Mouse (Mus musculus) kidney, postnatal 0 days (tissue): ENCODE data around the gene Dand5. TPM values are rescaled to one million over a fixed set of nuclear protein-coding genes. Genes with fewer than 3 reads are reported as not detected.
A peak's percentile ranks its signal among the peaks of the same experiment; 100 is the strongest.

Experiments
- ATAC-seq: fragments of 200-750 bp; cut with Nextera tagmentation; replicated peaks from 2 replicates; pipeline ENCODE4 v1.8.0; 2017; ENCODE audit warnings: low read depth, moderate number of reproducible peaks, moderate TSS enrichment, moderate library complexity; ENCODE audit not compliant: low FRiP score
- DNase-seq: peaks from one replicate; pipeline ENCODE4 v3.0.0-alpha.2; 2016; ENCODE audit warnings: low spot score
- H3K27ac ChIP-seq: fragments of 300-500 bp; sonication (generic); 2 replicates; pipeline ENCODE4 v1.5.1; 2014; ENCODE audit warnings: mild to moderate bottlenecking
- H3K27me3 ChIP-seq: fragments of 300-500 bp; sonication (generic); 2 replicates; pipeline ENCODE4 v1.6.1; 2014; ENCODE audit warnings: low read length, mixed read lengths; ENCODE audit not compliant: insufficient read depth
- H3K36me3 ChIP-seq: fragments of 300-500 bp; sonication (generic); 2 replicates; pipeline ENCODE4 v1.6.1; 2014; ENCODE audit warnings: low read length, mixed read lengths; ENCODE audit not compliant: insufficient read depth
- H3K4me1 ChIP-seq: fragments of 300-500 bp; sonication (generic); replicated peaks from 2 replicates; pipeline ENCODE4 v1.6.1; 2014; ENCODE audit warnings: antibody characterized with exemption, low read length, mixed read lengths; ENCODE audit not compliant: insufficient read depth
- H3K4me2 ChIP-seq: fragments of 300-500 bp; sonication (generic); 2 replicates; pipeline ENCODE4 v1.6.1; 2014; ENCODE audit warnings: mild to moderate bottlenecking, low read length, moderate library complexity, mixed read lengths
- H3K4me3 ChIP-seq: fragments of 300-500 bp; sonication (generic); replicated peaks from 2 replicates; pipeline ENCODE4 v1.5.1; 2014; ENCODE audit warnings: low read depth, low read length
- H3K9ac ChIP-seq: fragments of 300-500 bp; sonication (generic); 2 replicates; pipeline ENCODE4 v1.6.1; 2014; ENCODE audit warnings: low read depth, low read length
- H3K9me3 ChIP-seq: fragments of 300-500 bp; sonication (generic); replicated peaks from 2 replicates; pipeline ENCODE4 v1.6.1; 2016; ENCODE audit warnings: low read length, inconsistent platforms, mixed read lengths
- CTCF ChIP-seq: IDR thresholded peaks from 2 replicates; pipeline ENCODE4 v1.5.1; 2016; ENCODE audit warnings: antibody characterized with exemption, low read depth, mild to moderate bottlenecking, moderate library complexity
- WGBS: fragments of 180-500 bp; shearing (Covaris S2); extraction: QIAGEN DNeasy Blood & Tissue Kit; methylation state at CpG from one replicate; pipeline ENCODE4 v1.1.7; 2014; 5-methylcytosine and 5-hydroxymethylcytosine counted together
- polyA plus RNA-seq: library from polyadenylated mRNA; unstranded; fragments of >200 nt; fragmentation: Nextera tagmentation; extraction: Ambion mirVana; gene quantifications from 2 replicates; pipeline ENCODE4 v1.2.1, GENCODE M21; 2015

Gene Dand5
- polyA plus RNA-seq, 1 experiment from 2014 or later, result 7.4 TPM

GRCm38 (mm10) chr8:84846722-84847572, 24.3 kb upstream of the Dand5 start, which contains the start of gene Calr:
Gene Calr (minus strand): TSS chr8:84846934.
- ATAC-seq, result peak; percentile 99
- peaks cover 28% of the 10 kb centered on the region for H3K36me3 ChIP-seq

GRCm38 (mm10) chr8:84846094-84846721, 23.6 kb upstream of the Dand5 start:
- no peak for DNase-seq
- no peak for ATAC-seq
- WGBS, result under 1% methylated on average over 30 of the region's 30 CpGs

More at GRCm38 (mm10) chr8:84846722-84847572, 24.3 kb upstream of the Dand5 start, which contains the start of gene Calr:
- H3K4me1 ChIP-seq, result peaks cover 5% of the 10 kb centered on the region
- H3K27me3 ChIP-seq, result no peaks in the 10 kb centered on the region
- peak within 1 kb of the TSS; percentile 82 for H3K9ac ChIP-seq
- no peaks in the 10 kb centered on the region for H3K9me3 ChIP-seq
- H3K4me3 ChIP-seq, result peak within 1 kb of the TSS; percentile 74
- peak within 1 kb of the TSS; percentile 77 for H3K4me2 ChIP-seq
- peak; percentile 41; the same call in 1 of the 2 replicates for TF ChIP-seq CTCF
- H3K27ac ChIP-seq, result peak within 1 kb of the TSS; percentile 74
- WGBS, result under 1% methylated on average over 53 of the region's 55 CpGs
- DNase-seq, result peak; percentile 100

GRCm38 (mm10) chr8:84845355-84846093, 22.9 kb upstream of the Dand5 start:
- Histone ChIP-seq H3K27me3 (no peaks in the 10 kb centered on the region), H3K9ac (peak overlapping the region; percentile 82), H3K4me1 (peaks cover 5% of the 10 kb centered on the region), H3K27ac (no peak overlapping the region), H3K4me2 (peak overlapping the region; percentile 73), H3K9me3 (no peaks in the 10 kb centered on the region), H3K36me3 (peaks cover 34% of the 10 kb centered on the region), H3K4me3 (peak overlapping the region; percentile 74)
- peak; percentile 71 for TF ChIP-seq CTCF
- no peak for ATAC-seq
- 10% methylated on average over 12 of the region's 12 CpGs for WGBS
- DNase-seq, result peak; percentile 76

More at GRCm38 (mm10) chr8:84846094-84846721, 23.6 kb upstream of the Dand5 start:
- peak overlapping the region; percentile 82 for H3K9ac ChIP-seq
- H3K27me3 ChIP-seq, result no peaks in the 10 kb centered on the region
- peak overlapping the region; percentile 73 for H3K4me2 ChIP-seq
- no peaks in the 10 kb centered on the region for H3K9me3 ChIP-seq
- H3K4me3 ChIP-seq, result peak overlapping the region; percentile 74
- H3K4me1 ChIP-seq, result peaks cover 5% of the 10 kb centered on the region
- peaks cover 34% of the 10 kb centered on the region for H3K36me3 ChIP-seq
- TF ChIP-seq CTCF, result no peak
- H3K27ac ChIP-seq, result peak overlapping the region; percentile 74

- Histone ChIP-seq H3K9me3 (no peaks in the 10 kb centered on the region), H3K9ac (peak overlapping the region; percentile 82; the same call in 1 of the 2 replicates), H3K4me2 (peak overlapping the region; percentile 73), H3K4me1 (peaks cover 5% of the 10 kb centered on the region), H3K36me3 (peaks cover 34% of the 10 kb centered on the region), H3K27ac (no peak overlapping the region), H3K4me3 (peak overlapping the region; percentile 74; the same call in 1 of the 2 replicates), H3K27me3 (no peaks in the 10 kb centered on the region)
- DNase-seq (no peak), ATAC-seq (no peak)
- WGBS, result 68% methylated on average over 9 of the region's 9 CpGs
- TF ChIP-seq CTCF, result no peak
Measured at GRCm38 (mm10) chr8:84844397-84845070, 21.9 kb upstream of the Dand5 start.

GRCm38 (mm10) chr8:84841514-84841913, 18.9 kb upstream of the Dand5 start:
- Histone ChIP-seq H3K9me3 (no peaks in the 10 kb centered on the region), H3K4me1 (peaks cover 5% of the 10 kb centered on the region), H3K9ac (no peak overlapping the region), H3K4me2 (no peak overlapping the region), H3K4me3 (no peak overlapping the region), H3K36me3 (peaks cover 53% of the 10 kb centered on the region), H3K27ac (0 out of 2 replicates have a peak overlapping the region, but pooled peaks have one; percentile 21), H3K27me3 (no peaks in the 10 kb centered on the region)
- 72% methylated on average over 1 of the region's 1 CpGs for WGBS
- no peak for DNase-seq
- ATAC-seq, result no peak
- TF ChIP-seq CTCF, result no peak
